Mouse (Mus musculus): Measurements from ENCODE around the gene Adam11.
A peak's percentile ranks its signal among the peaks of the same experiment; 100 is the strongest.
"Not testable (repeated sequence)": the region's sequence is repeated elsewhere in the genome, so short reads cannot be mapped to it uniquely, and the experiment has no call there.

Gene Adam11

DNA sequence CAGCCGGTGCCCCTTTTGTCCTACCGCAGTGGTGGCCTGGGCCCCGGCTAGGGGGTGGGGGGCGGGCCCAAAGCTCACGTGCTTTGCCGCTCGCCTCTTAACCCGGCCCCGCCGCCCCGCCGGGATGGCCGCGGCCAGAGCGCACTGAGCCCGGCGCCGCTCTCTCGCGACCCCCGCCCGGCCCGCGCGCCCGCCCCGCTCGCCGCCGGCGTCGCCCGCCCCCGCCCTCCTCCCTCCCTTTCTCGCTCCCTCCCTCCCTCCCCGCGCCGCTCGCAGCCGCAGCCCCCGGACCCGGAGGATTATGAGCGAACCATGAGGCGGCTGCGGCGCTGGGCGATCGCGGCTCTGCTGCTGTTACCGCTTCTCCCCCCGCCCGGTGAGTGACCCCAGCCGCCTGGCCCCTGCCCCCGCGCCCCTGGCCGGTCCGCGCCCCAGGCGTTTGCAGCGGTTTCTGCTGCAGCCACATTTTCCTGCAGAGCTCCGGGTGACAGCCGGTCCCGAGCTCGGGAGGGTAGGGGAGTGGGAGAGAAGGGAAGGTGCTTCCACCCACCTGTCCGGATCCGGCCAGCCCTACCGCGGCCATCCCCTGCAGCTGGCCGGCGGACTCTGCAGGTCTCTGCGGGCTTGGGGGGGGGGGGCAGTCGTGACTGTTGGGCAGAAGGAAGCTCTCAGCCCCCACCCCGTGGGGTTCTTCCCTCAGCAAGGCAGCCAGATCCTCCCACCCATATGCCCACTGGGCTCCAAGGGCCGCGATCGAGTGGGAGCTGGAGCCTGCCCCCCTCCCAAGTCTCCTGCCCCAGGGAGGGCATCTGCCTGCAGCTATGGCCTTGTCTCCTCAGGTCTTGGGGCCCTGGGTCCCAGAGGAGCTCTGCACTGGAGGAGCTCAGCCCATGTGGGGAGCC lies at the start of gene Adam11:
Adam11 (plus strand) TSS at position 131 of the 902 bp plus-strand sequence.
- peak; percentile 19 for DNase-seq

DNA sequence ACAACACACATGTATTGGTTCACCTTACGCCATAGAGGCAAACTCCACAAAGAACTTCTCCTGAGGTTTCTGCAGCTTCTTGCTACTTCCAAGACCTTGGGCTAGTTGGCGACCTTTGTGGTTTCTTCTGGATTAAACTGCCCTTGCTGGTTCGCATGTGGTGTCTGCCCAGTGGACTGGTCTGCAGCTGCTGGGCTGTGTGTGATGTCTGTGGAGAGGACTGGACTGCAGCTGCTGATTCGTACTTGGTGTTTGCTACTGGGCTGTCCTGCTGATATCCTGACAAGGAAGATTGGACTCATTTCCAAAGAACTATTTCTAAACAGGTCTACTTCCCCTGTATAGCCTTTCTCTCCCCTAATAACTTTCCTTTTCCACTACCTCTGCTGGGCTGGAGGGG lies 48.8 kb upstream of the Adam11 start:
- no peak for DNase-seq

DNA sequence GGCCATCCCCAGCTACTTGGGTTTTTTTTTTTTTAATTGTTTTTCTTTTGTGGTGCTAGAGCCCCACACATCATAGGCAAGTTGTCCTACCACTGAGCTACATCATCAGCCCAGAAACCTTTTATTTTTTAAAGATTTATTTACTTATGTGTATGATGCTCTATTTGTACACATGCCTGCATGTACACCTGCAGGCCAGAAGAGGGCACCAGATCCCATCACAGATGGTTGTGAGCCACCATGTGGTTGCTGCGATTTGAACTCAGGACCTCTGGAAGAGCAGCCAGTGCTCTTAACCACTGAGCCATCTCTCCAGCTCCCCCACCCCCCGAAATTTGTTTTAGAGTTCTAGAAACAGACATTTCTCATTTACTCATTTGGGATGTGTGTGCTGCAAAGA lies 46.7 kb upstream of the Adam11 start:
- not testable (repeated sequence) for DNase-seq

GRCm38 (mm10) chr11:102716135-102716534 lies 45.1 kb upstream of the Adam11 start:
- DNase-seq, result no peak

DNA sequence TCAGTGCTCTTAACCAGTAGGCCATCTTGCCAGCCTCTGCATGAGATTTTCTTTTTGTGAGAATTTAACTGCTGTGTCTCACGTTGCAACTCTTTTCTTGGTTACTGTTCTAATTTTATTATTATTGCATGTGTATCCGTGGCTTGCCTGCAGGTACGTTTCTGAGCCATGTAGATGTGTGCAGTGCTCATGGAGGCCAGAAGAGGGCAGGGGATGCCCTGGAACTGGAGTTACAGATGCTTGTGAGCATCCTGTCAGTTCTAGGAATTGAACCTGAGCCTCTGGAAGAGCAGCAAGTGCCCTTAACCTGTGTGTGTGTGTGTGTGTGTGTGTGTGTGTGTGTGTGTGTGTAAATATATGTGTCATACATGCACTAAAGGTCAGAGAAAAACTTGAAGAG lies 35.7 kb upstream of the Adam11 start:
- DNase-seq, result peak; percentile 30

DNA sequence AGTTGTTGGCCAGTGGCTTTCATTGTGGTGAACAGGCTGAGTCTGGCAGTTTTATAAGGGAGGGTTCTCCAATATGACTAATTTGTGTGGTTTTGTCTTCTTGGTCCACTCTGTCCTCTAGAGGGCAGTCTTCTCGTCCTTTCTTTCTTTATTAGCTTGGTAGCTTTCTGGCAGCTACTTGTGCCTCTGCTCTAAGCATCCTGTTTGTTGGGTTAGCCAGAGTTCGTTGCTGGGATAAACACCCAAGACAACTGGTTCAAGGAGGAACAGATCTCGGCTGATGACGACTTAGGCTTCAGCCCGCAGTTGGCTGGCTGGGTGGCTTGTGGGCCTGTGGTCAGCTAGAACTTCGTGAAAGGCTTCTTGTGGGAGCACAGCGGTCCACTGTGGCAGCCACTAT lies 32.6 kb upstream of the Adam11 start:
- no peak for DNase-seq

DNA sequence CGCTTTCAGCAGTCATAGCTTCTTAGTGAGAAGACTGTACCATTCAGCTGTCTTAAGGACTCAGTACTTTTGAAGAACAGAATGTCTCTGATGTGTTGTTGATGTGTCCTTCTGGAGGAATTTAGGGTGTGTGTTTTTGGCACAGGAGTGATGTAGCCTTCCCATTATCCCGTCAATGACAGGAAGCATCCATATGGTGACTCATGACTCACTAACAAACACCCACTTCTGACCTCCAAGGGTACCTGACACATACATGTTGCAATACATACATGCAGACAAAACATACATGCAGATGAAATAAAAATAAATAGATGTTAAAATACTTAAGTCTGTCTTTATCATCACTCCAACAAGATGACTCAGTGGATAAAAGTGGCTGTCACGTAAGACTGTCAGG lies 31.4 kb upstream of the Adam11 start:
- DNase-seq, result no peak

DNA sequence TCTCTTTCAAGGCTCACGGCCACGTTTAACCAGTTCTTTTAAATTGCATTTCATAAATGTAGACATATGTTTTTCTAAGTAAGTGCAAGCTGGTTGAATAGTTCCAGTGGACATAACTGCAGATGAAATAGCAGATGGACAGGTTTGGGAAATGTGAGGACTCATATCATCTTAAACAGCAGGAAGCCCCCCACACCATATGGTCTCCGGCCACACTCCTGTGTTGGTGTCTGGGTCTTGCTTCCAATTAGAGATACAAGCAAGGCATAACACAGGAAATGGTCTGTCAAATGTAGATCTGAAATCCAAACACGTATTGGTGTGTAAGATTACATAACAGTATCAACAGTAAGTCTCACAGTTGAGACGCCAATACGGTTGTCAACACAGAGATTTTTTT lies 29.9 kb upstream of the Adam11 start:
- DNase-seq, result no peak

DNA sequence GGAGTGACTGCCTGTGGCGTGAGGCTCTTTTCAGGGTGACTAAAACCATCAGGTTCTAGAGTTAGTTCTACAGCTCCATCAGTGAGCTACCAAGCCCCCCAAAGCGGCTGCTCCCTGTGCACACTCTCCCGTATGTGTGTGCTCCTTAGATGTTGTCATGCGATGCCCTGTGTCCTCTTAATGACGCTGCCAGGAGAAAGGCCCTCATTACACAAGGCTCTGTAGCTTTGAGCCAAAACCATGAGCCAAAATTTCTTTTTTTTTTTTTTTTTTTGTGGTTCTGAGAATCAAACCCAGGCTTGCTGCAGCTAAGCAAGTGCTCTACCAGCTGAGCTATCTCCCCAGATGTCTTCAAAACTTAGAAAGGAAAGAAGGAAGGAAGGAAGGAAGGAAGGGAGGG lies 28.1 kb upstream of the Adam11 start:
- DNase-seq, result no peak

- DNase-seq, result no peak
These were observed 26.3 kb upstream of the Adam11 start for GRCm38 (mm10) chr11:102734961-102735360.

- DNase-seq, result no peak
These were observed 23.2 kb upstream of the Adam11 start for GRCm38 (mm10) chr11:102738046-102738445.

DNA sequence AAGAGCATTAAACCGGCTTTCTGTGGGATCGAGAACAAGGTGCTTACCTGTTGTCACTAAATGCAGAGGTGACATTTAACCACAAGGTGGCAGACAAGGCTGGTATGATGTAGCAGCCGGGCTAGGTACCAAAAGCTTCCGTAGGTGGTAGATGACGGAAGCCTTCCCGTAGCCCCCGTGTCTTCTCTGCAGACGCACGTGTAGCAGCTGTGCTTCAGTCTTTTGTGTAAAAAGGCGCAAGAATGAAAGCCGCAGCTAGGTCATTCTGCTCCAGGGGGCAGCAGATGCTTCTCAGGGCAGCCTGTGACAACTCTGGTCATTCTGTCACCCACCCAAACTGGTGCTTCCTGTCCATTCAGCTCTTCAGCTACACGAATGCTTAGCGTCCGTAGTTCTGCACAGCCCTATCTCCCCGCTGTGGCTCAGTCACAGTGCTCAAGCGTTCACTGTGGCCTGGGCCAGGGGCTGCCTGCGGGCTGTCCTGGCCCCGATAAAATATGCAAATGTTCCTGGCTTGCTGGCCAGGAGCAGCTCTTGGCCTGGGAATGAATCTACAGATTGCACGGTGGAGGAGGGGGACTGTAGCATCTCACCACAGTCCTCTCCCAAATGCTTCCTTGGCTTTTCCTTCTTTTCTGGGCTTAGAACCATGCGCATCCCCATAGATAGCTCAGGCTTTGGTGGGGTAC lies 21.8 kb upstream of the Adam11 start:
- peak; percentile 76 for DNase-seq

- no peak for DNase-seq
These were observed 20.6 kb upstream of the Adam11 start for GRCm38 (mm10) chr11:102740634-102741033.

DNA sequence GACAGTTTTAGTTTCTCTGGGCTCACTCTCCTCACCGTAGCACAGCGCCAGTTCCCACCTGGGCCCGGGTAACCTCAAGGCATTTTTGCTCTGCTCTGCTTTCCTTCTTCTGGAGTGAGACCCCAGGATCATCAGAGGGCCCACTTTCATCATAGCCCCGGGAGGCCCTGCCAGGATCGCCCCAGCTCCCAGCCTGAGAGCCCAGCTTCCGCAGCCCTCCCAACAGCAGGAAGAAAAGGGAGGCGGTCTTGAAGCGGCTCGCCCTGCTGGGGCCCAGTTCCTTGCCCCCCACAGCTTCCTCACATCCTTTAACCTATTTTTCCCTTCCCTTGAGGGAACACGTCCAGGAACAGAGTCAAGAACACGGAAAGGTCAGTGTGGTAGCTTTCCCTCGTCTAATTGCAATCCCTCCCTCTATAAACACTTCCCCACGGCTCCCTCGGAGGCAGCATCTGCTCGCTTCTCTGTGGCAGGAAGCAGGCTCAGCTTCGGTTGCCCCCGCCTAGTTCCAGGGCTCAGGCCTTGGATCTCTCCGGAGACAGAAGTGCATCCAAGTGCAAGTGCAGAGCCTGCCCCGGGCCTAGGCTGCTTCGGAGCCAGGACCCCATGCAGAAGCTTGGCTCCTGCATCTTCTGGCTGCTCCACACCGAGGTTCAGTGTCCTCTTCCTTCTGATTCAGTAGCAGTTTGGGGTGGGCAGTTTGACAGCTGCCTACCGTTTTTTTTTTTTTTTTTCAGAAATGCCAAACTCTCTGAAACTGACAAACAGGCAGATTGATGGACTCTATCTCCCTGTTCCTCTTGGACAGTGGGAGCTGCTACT lies 19.9 kb upstream of the Adam11 start:
- peak; percentile 41 for DNase-seq

DNA sequence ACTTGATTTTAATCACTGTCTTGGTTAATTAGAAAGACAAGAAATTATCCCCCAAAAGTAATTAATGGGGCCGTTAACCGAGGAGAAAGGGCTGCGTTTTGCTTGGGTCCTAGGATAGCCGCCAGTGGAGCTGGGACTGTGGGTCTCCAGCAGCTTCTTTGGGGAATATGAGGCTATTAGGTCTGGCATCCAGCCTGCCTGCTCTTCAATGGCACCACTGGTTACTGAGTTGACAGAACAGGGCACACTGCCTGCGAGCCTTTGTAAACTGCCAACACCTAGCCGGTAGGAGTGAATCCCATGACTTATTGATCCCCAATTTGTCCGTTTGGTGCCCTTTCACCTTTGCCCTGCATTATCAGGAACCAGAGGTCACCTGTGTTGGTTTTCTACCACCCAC lies 19.2 kb upstream of the Adam11 start:
- no peak for DNase-seq

DNA sequence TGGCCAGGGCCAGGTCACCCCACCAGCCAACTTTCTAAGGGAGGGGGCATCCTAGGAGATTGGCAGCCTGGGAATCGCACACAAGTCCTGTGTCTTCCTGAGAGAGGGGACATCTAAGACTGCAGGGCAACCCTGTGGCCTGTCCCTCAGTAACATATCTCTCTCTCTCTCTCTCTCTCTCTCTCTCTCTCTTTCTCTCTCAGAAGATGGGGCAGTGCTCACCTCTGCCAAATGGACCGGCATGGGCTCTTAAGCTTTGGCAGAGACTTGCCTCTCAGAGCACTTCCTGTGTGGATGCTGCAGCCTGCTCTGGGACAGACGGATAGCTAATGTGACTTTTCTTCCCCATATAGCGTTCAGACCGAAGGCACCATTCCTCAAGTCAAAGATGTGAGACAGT lies 18.4 kb upstream of the Adam11 start:
- DNase-seq, result no peak

GRCm38 (mm10) chr11:102744746-102745145 lies 16.5 kb upstream of the Adam11 start:
- DNase-seq, result no peak

DNA sequence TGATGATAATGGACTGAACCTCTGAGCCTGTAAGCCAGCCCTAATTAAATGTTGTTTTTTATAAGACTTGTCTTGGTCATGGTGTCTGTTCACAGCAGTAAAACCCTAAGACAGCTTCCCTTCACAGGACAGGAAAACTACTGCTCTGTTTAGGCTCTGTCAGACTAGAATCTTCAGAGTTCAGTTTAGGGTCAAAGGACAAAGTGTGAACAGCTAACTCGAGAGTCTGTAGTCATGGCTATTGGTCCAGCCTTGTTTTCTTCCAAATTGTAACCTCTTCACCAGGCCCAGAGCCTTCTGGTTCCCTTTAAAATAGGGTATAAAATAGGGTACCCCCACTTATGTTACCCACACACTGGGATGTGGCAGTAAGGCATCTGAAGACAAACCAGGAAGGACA lies 13.4 kb upstream of the Adam11 start:
- no peak for DNase-seq

DNA sequence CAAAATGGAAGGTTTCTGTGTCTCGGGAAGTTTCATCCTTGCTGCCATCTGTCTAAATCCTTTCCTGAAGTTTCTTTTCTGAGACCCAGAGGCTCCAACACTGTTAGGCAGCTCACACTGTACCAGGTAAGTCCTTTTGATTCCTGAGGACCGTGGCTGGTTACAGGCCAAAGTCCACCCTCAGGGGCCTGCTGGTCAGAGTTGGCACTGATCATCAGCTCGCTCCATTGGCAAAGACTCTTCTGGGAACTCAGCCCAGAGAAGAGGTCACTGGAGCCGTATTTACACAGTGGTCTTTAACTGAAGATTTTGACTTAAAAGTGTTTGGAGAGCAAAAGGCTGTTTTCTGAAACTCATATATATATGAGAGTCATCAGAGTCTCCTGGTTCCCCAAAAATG lies 12.9 kb upstream of the Adam11 start:
- no peak for DNase-seq

- DNase-seq, result no peak
These were observed 11.5 kb upstream of the Adam11 start for GRCm38 (mm10) chr11:102749712-102750111.

GRCm38 (mm10) chr11:102752896-102753590 lies 8.2 kb upstream of the Adam11 start:
- DNase-seq, result peak; percentile 19

DNA sequence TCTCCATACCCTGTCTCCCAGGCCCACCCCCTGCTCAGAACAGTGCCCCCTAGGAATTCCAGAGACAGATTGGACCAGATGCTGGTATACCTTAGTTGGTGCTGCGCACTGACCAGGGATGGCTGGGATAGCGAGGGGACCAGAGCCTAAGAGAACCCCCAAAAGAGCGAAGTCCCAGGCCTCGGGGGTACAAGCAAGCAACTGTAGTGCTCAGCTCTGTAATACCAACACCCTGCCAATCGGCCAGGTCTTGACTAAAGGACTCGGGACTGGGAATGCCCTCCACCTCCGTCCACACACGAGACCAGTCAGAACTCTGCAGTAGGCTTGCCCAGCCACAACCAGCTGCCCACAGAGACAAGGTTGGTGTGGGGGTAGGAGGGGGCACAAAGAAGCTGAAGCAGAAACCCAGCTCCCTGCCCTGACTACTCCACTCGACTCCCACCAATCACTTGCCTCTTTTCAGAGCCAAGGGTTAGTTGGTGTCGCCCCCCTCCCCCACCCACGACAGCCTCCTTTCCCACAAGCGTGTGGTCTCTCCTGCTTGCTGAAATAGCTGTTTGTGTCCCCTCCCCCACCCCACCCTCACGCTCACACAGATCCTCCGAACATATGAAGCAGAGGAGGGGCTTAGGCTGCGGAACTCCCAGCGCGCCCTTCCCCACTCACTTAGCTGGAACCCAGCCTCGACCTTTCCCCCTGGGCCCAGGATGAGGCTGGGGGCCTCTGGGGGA lies 7.5 kb upstream of the Adam11 start:
- DNase-seq, result peak; percentile 79

Measured in thymus, postnatal 25 days (tissue).